Mouse (Mus musculus) natural killer cell, adult 2 months (primary cell): ENCODE measurements at regions not wholly inside any gene's neighbourhood (a gene's known extent, or its start where the extent isn't known, plus 50 kb on each side); places are given as distances from the start of the nearest gene placed in this dataset.

ENCODE experiments used
- DNase-seq, 2 experiments: peaks; one replicate each; pipeline ENCODE4 v3.0.0; 2022; ENCODE audit warnings: low spot score in 2 of 2

- no peak for DNase-seq
Observed at GRCm38 (mm10) chr17:83899588-83900152, 51.9 kb upstream of the Haao start.

- DNase-seq, result no peak
Observed at GRCm38 (mm10) chr17:83898531-83898930, 50.8 kb upstream of the Haao start.
